Mouse (Mus musculus) liver, embryonic 14.5 days (tissue): ENCODE data around the gene Elovl2. TPM values are rescaled to one million over a fixed set of nuclear protein-coding genes. Genes with fewer than 3 reads are reported as not detected.

ENCODE experiments used
- ATAC-seq: fragments of 200-750 bp; cut with Nextera tagmentation; 2 replicates; pipeline ENCODE4 v1.8.0; 2017; ENCODE audit warnings: moderate number of reproducible peaks, mild to moderate bottlenecking, moderate library complexity; ENCODE audit not compliant: insufficient read depth
- DNase-seq, 3 experiments: peaks; one replicate each; pipeline ENCODE4 v3.0.0-alpha.2; 2012 to 2013; ENCODE audit warnings: low read depth in 3 of 3, low spot score in 3 of 3
- H3K27ac ChIP-seq: fragments of 300-500 bp; sonication (generic); 2 replicates; pipeline ENCODE4 v1.5.1; 2014; ENCODE audit warnings: moderate library complexity, mild to moderate bottlenecking, control low read depth, inconsistent platforms
- H3K27me3 ChIP-seq: fragments of 300-500 bp; sonication (generic); 2 replicates; pipeline ENCODE4 v1.6.1; 2014; ENCODE audit warnings: mild to moderate bottlenecking, low read length, moderate library complexity; ENCODE audit not compliant: control insufficient read depth, insufficient read depth
- H3K36me3 ChIP-seq: fragments of 300-500 bp; sonication (generic); replicated peaks from 2 replicates; pipeline ENCODE4 v1.6.1; 2014; ENCODE audit warnings: low read depth; ENCODE audit not compliant: control insufficient read depth, insufficient read depth
- H3K4me1 ChIP-seq, 2 experiments: fragments of 200-500 bp in 1 of 2; fragments of 300-500 bp in 1 of 2; sonication (generic) in 1 of 2; replicated peaks; 2 replicates each; pipeline ENCODE4 v1.6.1; 2012 to 2014; ENCODE audit warnings: antibody characterized with exemption in 1 of 2, inconsistent platforms in 1 of 2, low read length in 1 of 2; ENCODE audit not compliant: control insufficient read depth in 2 of 2, insufficient read depth in 2 of 2
- H3K4me2 ChIP-seq: fragments of 300-500 bp; sonication (generic); 2 replicates; pipeline ENCODE4 v1.6.1; 2014; ENCODE audit warnings: low read depth, mild to moderate bottlenecking, control low read depth, moderate library complexity
- H3K4me3 ChIP-seq, 2 experiments: fragments of 200-500 bp in 1 of 2; fragments of 300-500 bp in 1 of 2; sonication (generic) in 1 of 2; 2 replicates each; pipeline ENCODE4 v1.5.1; 2012 to 2014; ENCODE audit warnings: low read depth in 2 of 2, low read length in 2 of 2, mild to moderate bottlenecking in 2 of 2, control low read depth in 1 of 2, inconsistent platforms in 1 of 2, moderate library complexity in 1 of 2; ENCODE audit not compliant: insufficient read depth in 1 of 2
- H3K9ac ChIP-seq: fragments of 300-500 bp; sonication (generic); replicated peaks from 2 replicates; pipeline ENCODE4 v1.6.1; 2014; ENCODE audit warnings: mild to moderate bottlenecking, control low read depth, moderate library complexity
- H3K9me3 ChIP-seq: fragments of 300-500 bp; sonication (generic); 2 replicates; pipeline ENCODE4 v1.6.1; 2016; ENCODE audit warnings: low read length, mixed read lengths; ENCODE audit not compliant: control insufficient read depth
- CTCF ChIP-seq: IDR thresholded peaks from 2 replicates; pipeline ENCODE4 v1.5.1; 2016; ENCODE audit warnings: antibody characterized with exemption, low read depth, control low read depth
- EP300 ChIP-seq: IDR thresholded peaks from 2 replicates; pipeline ENCODE4 v1.6.1; 2016; ENCODE audit warnings: antibody characterized with exemption, low read depth
- WGBS: fragments of 180-500 bp; shearing (Covaris S2); extraction: QIAGEN DNeasy Blood & Tissue Kit; methylation state at CpG from one replicate; pipeline ENCODE4 v1.1.7; 2014; ENCODE audit not compliant: insufficient replicate concordance; 5-methylcytosine and 5-hydroxymethylcytosine counted together
- polyA plus RNA-seq, 2 experiments: library from polyadenylated mRNA; depleted of rRNA in 1 of 2; stranded (reverse) in 1 of 2; unstranded in 1 of 2; fragments of >200 nt; fragmentation: Nextera tagmentation in 1 of 2; extraction: Ambion mirVana in 1 of 2; gene quantifications; 2 replicates each; pipeline versions ENCODE4 v1.2.1 to v1.2.3; 2012 to 2014

Elovl2 gene
- polyA plus RNA-seq, 2 experiments = 17.4 to 28.1 TPM

GRCm38 (mm10) chr13:41241557-41241956, 21.4 kb upstream of the Elovl2 start:
- H3K27ac ChIP-seq = no peak overlapping the region
- ATAC-seq (no peak), DNase-seq (no peak)
- TF ChIP-seq EP300 (no peak), CTCF (no peak)
- H3K27me3 ChIP-seq = no peaks in the 10 kb centered on the region
- WGBS = 23% methylated on average over 2 of the region's 2 CpGs
- no peak overlapping the region for H3K4me3 ChIP-seq
- no peak overlapping the region for H3K9ac ChIP-seq
- no peaks in the 10 kb centered on the region for H3K4me1 ChIP-seq
- no peaks in the 10 kb centered on the region for H3K9me3 ChIP-seq
- no peak overlapping the region for H3K4me2 ChIP-seq
- H3K36me3 ChIP-seq = no peaks in the 10 kb centered on the region

GRCm38 (mm10) chr13:41238805-41239130, 18.6 kb upstream of the Elovl2 start:
- H3K9me3 ChIP-seq = no peaks in the 10 kb centered on the region
- no peaks in the 10 kb centered on the region; a peak in 1 of 4 replicates for H3K4me1 ChIP-seq
- H3K36me3 ChIP-seq = no peaks in the 10 kb centered on the region
- H3K9ac ChIP-seq = no peak overlapping the region
- TF ChIP-seq CTCF (peak; percentile 69), EP300 (no peak)
- no peak overlapping the region for H3K4me2 ChIP-seq
- H3K27me3 ChIP-seq = no peaks in the 10 kb centered on the region
- no peak overlapping the region for H3K27ac ChIP-seq
- DNase-seq (peak in 2 of 3 experiments; percentile 43 to 57), ATAC-seq (no peak)
- WGBS = 2% methylated on average over 5 of the region's 5 CpGs
- H3K4me3 ChIP-seq = no peak overlapping the region

- no peak for DNase-seq
- Histone ChIP-seq H3K4me3 (no peak overlapping the region), H3K9me3 (no peaks in the 10 kb centered on the region), H3K27me3 (no peaks in the 10 kb centered on the region), H3K4me2 (peak overlapping the region; percentile 42), H3K4me1 (no peaks in the 10 kb centered on the region; a peak in 1 of 4 replicates), H3K27ac (no peak overlapping the region), H3K36me3 (no peaks in the 10 kb centered on the region), H3K9ac (no peak overlapping the region)
- no peak for TF ChIP-seq CTCF
- no peak for TF ChIP-seq EP300
- 57% methylated on average over 10 of the region's 10 CpGs for WGBS
- ATAC-seq = peak; percentile 40; the same call in 1 of the 2 replicates
Observed at GRCm38 (mm10) chr13:41238035-41238804, 18.0 kb upstream of the Elovl2 start.

GRCm38 (mm10) chr13:41235845-41236741, 15.9 kb upstream of the Elovl2 start:
- peak overlapping the region; percentile 23; the same call in 1 of the 2 replicates for H3K9ac ChIP-seq

GRCm38 (mm10) chr13:41235181-41235580, 15.0 kb upstream of the Elovl2 start:
- Histone ChIP-seq H3K4me2 (no peak overlapping the region), H3K4me1 (no peaks in the 10 kb centered on the region; a peak in 1 of 4 replicates), H3K27me3 (no peaks in the 10 kb centered on the region), H3K27ac (no peak overlapping the region), H3K36me3 (no peaks in the 10 kb centered on the region), H3K9ac (no peak overlapping the region), H3K9me3 (no peaks in the 10 kb centered on the region), H3K4me3 (no peak overlapping the region)
- DNase-seq (no peak), ATAC-seq (no peak)
- no peak for TF ChIP-seq CTCF
- TF ChIP-seq EP300 = no peak
- 67% methylated on average over 6 of the region's 6 CpGs for WGBS

More at GRCm38 (mm10) chr13:41235845-41236741, 15.9 kb upstream of the Elovl2 start:
- Histone ChIP-seq H3K36me3 (no peaks in the 10 kb centered on the region), H3K9me3 (no peaks in the 10 kb centered on the region), H3K27me3 (no peaks in the 10 kb centered on the region), H3K4me1 (no peaks in the 10 kb centered on the region; a peak in 1 of 4 replicates), H3K4me2 (no peak overlapping the region), H3K27ac (peak overlapping the region; percentile 33; the same call in 1 of the 2 replicates), H3K4me3 (peak overlapping the region; percentile 37 to 54)
- no peak for DNase-seq
- no peak for TF ChIP-seq CTCF
- TF ChIP-seq EP300 = no peak
- WGBS = 50% methylated on average over 13 of the region's 13 CpGs
- ATAC-seq = peak; percentile 57
